Mouse (Mus musculus): ENCODE results near the gene Kif27. TPM values are rescaled to one million over a fixed set of nuclear protein-coding genes. Genes with fewer than 3 reads are reported as not detected.

Kif27 gene
- polyA plus RNA-seq, 1 experiment from 2014 or later = 1.0 TPM

DNA sequence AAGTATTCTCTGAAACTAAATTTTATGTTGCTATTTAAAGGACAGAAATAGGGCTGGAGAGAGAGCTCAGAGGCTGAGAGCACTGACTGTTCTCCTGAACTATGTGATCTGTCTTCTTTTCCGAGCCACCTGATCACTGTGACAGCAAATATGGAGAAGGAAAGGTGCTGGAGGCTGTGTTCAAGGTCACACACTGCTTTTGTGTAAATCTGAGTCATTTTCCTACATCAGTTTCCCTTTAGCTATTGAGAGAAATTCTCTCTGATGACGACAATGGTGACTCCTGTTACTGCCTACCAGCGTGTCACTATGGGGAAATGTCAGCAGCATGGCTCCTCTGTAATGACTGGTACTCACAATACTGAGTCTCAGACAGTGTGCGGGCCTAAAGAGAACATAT is 97.2 kb downstream of the Kif27 start:
- Histone ChIP-seq H3K9ac (ENCODE audit: low read length) (no peak overlapping the region), H3K27me3 (ENCODE audit: control insufficient read depth, insufficient read depth, low read length) (no peaks in the 10 kb centered on the region), H3K4me3 (ENCODE audit: low read depth, low read length) (no peak overlapping the region), H3K9me3 (ENCODE audit: control insufficient read depth, low read length) (no peaks in the 10 kb centered on the region), H3K36me3 (ENCODE audit: control insufficient read depth, insufficient read depth, low read length) (no peaks in the 10 kb centered on the region), H3K4me2 (ENCODE audit: low read depth, severe bottlenecking) (no peak overlapping the region), H3K4me1 (ENCODE audit: control insufficient read depth, insufficient read depth, low read length) (no peaks in the 10 kb centered on the region), H3K27ac (replicated peaks; ENCODE audit: low read depth, low read length) (no peak overlapping the region)
- no peak for DNase-seq (ENCODE audit: low spot score)
- ATAC-seq (ENCODE audit: insufficient number of reproducible peaks, low FRiP score, low TSS enrichment, low read depth) = no peak
- 84% methylated on average over 4 of the region's 4 CpGs for WGBS

DNA sequence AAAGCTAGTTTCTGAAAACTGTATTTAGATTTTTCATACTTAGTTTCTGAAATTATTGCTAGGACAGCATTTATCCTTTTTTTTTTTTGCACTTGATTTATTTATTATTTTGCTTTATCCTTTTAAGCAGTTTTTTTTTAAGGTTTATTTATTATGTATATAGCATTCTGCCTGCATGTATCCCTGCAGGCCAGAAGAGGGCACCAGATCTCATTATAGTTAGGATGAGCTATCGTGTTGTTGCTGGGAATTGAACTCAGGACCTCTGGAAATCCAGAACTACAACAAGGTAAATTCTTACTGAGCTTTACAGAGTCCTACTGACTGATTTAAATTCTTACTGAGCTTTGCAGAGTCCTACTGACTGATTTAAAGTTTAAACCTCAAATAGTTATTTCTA is 105.7 kb downstream of the Kif27 start:
- H3K9ac ChIP-seq (ENCODE audit: low read length) = no peak overlapping the region
- 89% methylated on average over 1 of the region's 1 CpGs for WGBS
- H3K9me3 ChIP-seq (ENCODE audit: control insufficient read depth, low read length) = no peaks in the 10 kb centered on the region
- no peak overlapping the region for H3K4me3 ChIP-seq (ENCODE audit: low read depth, low read length)
- H3K36me3 ChIP-seq (ENCODE audit: control insufficient read depth, insufficient read depth, low read length) = no peaks in the 10 kb centered on the region
- no peaks in the 10 kb centered on the region for H3K4me1 ChIP-seq (ENCODE audit: control insufficient read depth, insufficient read depth, low read length)
- H3K27ac ChIP-seq (replicated peaks; ENCODE audit: low read depth, low read length) = no peak overlapping the region
- no peak overlapping the region for H3K4me2 ChIP-seq (ENCODE audit: low read depth, severe bottlenecking)
- H3K27me3 ChIP-seq (ENCODE audit: control insufficient read depth, insufficient read depth, low read length) = no peaks in the 10 kb centered on the region
- DNase-seq (ENCODE audit: low spot score) = no peak
- ATAC-seq (ENCODE audit: insufficient number of reproducible peaks, low FRiP score, low TSS enrichment, low read depth) = no peak

DNA sequence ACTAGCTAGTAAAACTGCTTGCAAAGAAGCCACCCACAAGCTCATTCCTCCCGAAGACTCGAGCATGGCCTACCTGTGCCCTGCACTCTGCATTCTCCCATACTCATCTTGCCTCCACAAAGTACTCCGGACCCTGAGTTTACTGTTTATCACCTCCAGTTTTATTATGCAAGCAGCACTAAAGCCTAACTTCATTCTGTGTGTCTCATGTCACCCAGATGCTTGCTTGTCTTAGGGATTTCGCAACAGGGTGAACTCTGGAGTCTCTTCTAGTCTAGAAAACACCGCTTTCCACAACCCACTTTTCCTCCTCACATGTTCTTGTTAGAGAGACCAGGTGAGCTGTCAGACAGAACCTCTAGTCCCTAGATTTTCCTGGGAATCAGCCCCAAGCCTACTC is 110.0 kb downstream of the Kif27 start:
- 80% methylated on average over 5 of the region's 5 CpGs for WGBS
- H3K4me2 ChIP-seq (ENCODE audit: low read depth, severe bottlenecking) = no peak overlapping the region
- no peaks in the 10 kb centered on the region for H3K36me3 ChIP-seq (ENCODE audit: control insufficient read depth, insufficient read depth, low read length)
- no peak for ATAC-seq (ENCODE audit: insufficient number of reproducible peaks, low FRiP score, low TSS enrichment, low read depth)
- no peaks in the 10 kb centered on the region for H3K4me1 ChIP-seq (ENCODE audit: control insufficient read depth, insufficient read depth, low read length)
- no peaks in the 10 kb centered on the region for H3K9me3 ChIP-seq (ENCODE audit: control insufficient read depth, low read length)
- no peak overlapping the region for H3K4me3 ChIP-seq (ENCODE audit: low read depth, low read length)
- DNase-seq (ENCODE audit: low spot score) = no peak
- no peak overlapping the region for H3K27ac ChIP-seq (replicated peaks; ENCODE audit: low read depth, low read length)
- no peak overlapping the region for H3K9ac ChIP-seq (ENCODE audit: low read length)
- H3K27me3 ChIP-seq (ENCODE audit: control insufficient read depth, insufficient read depth, low read length) = no peaks in the 10 kb centered on the region

MicroRNAs encoded within 50 kb of the gene (microRNA counts, 519-probe panel; counts per million panel counts)
- microRNA mmu-miR-7a = 3,397 counts per million, percentile 43 among the panel's probes with 10 or more counts

Small RNAs within 50 kb of the gene (microRNA-seq; reads per million reads assigned to microRNA genes)
- not detected for gene Mir6369
- gene Mir7-1 = 143 reads per million, percentile 54 among the genes with 10 or more reads in this experiment

Other genes with a start within 250 kb of the Kif27 start
- 3.5 and 3.8 TPM in 2 replicates for gene Klhl3, start 245.5 kb downstream of the Kif27 start, polyA plus RNA-seq (2014; fragmentation: Nextera tagmentation; extraction: Ambion mirVana)
- gene Hnrnpa0, start 230.6 kb downstream of the Kif27 start, polyA plus RNA-seq (2014; fragmentation: Nextera tagmentation; extraction: Ambion mirVana) = 50.6 and 54.5 TPM in 2 replicates
- gene Idnk, start 201.5 kb downstream of the Kif27 start, polyA plus RNA-seq (2014; fragmentation: Nextera tagmentation; extraction: Ambion mirVana) = 39.4 and 42.1 TPM in 2 replicates
- gene Ubqln1, start 143.5 kb downstream of the Kif27 start, polyA plus RNA-seq (2014; fragmentation: Nextera tagmentation; extraction: Ambion mirVana) = 136 and 160 TPM in 2 replicates
- 22.9 and 23.3 TPM in 2 replicates for gene Gkap1, start 83.4 kb downstream of the Kif27 start, polyA plus RNA-seq (2014; fragmentation: Nextera tagmentation; extraction: Ambion mirVana)
- gene 2210016F16Rik, start 26.1 kb upstream of the Kif27 start, polyA plus RNA-seq (2014; fragmentation: Nextera tagmentation; extraction: Ambion mirVana) = 21.0 and 22.5 TPM in 2 replicates
- gene Rmi1, start 43.1 kb upstream of the Kif27 start, polyA plus RNA-seq (2014; fragmentation: Nextera tagmentation; extraction: Ambion mirVana) = 33.2 and 35.7 TPM in 2 replicates
- 2,216 and 2,331 TPM in 2 replicates for gene Hnrnpk, start 44.2 kb upstream of the Kif27 start, polyA plus RNA-seq (2014; fragmentation: Nextera tagmentation; extraction: Ambion mirVana)

All from limb, embryonic 11.5 days (tissue).